Mouse (Mus musculus) forebrain, embryonic 10.5 days (tissue): Measurements from ENCODE around the gene Zfp963. TPM values are rescaled to one million over a fixed set of nuclear protein-coding genes. Genes with fewer than 3 reads are reported as not detected.
A peak's percentile ranks its signal among the peaks of the same experiment; 100 is the strongest.

Experiments used
- DNase-seq: peaks from one replicate; pipeline ENCODE4 v3.0.0-alpha.2; 2017; ENCODE audit warnings: low spot score; ENCODE audit errors: extremely low spot score
- H3K27ac ChIP-seq: fragments of 300-500 bp; sonication (generic); 2 replicates; pipeline ENCODE4 v1.5.1; 2016; ENCODE audit warnings: mild to moderate bottlenecking
- H3K27me3 ChIP-seq: fragments of 300-500 bp; sonication (generic); 2 replicates; pipeline ENCODE4 v1.6.1; 2016; ENCODE audit warnings: mild to moderate bottlenecking; ENCODE audit not compliant: poor library complexity, severe bottlenecking
- H3K36me3 ChIP-seq: fragments of 300-500 bp; sonication (generic); replicated peaks from 2 replicates; pipeline ENCODE4 v1.6.1; 2016; ENCODE audit warnings: mild to moderate bottlenecking, moderate library complexity
- H3K4me1 ChIP-seq: fragments of 300-500 bp; sonication (generic); 2 replicates; pipeline ENCODE4 v1.6.1; 2016
- H3K4me3 ChIP-seq: fragments of 300-500 bp; sonication (generic); 2 replicates; pipeline ENCODE4 v1.5.1; 2016; ENCODE audit warnings: mild to moderate bottlenecking, moderate library complexity
- H3K9me3 ChIP-seq: fragments of 300-500 bp; sonication (generic); 2 replicates; pipeline ENCODE4 v1.6.1; 2016; ENCODE audit warnings: mild to moderate bottlenecking, moderate library complexity
- WGBS: fragments of 180-500 bp; shearing (Covaris S2); methylation state at CpG from one replicate; pipeline ENCODE4 v1.1.7; 2016; 5-methylcytosine and 5-hydroxymethylcytosine counted together
- polyA plus RNA-seq: library from polyadenylated mRNA; unstranded; fragments of >200 nt; fragmentation: Nextera tagmentation; extraction: Ambion mirVana; gene quantifications from 2 replicates; pipeline ENCODE4 v1.2.1, GENCODE M21; 2016

The Zfp963 gene
- polyA plus RNA-seq: 4.6 and 5.8 TPM in 2 replicates

- 3% methylated on average over 48 of the region's 48 CpGs for WGBS
- Histone ChIP-seq H3K9me3 (no peaks in the 10 kb centered on the region), H3K27me3 (no peaks in the 10 kb centered on the region), H3K36me3 (peaks cover 17% of the 10 kb centered on the region), H3K27ac (peak within 1 kb of the TSS; percentile 98), H3K4me3 (peak within 1 kb of the TSS; percentile 76), H3K4me1 (peaks cover 14% of the 10 kb centered on the region)
- peak; percentile 94 for DNase-seq
Measured at GRCm38 (mm10) chr8:69749544-69750454, at the start of gene Zfp963. Zfp963 (minus strand) TSS chr8:69749970.

GRCm38 (mm10) chr8:69799261-69799660 lies 49.5 kb upstream of the Zfp963 start:
- Histone ChIP-seq H3K36me3 (peaks cover 100% of the 10 kb centered on the region), H3K27ac (no peak overlapping the region), H3K4me3 (no peak overlapping the region), H3K27me3 (no peaks in the 10 kb centered on the region), H3K4me1 (no peaks in the 10 kb centered on the region), H3K9me3 (no peaks in the 10 kb centered on the region)
- 93% methylated on average over 8 of the region's 8 CpGs for WGBS
- DNase-seq: no peak

- Histone ChIP-seq H3K9me3 (no peaks in the 10 kb centered on the region), H3K4me3 (no peak overlapping the region), H3K4me1 (peaks cover 10% of the 10 kb centered on the region), H3K27ac (no peak overlapping the region), H3K27me3 (no peaks in the 10 kb centered on the region), H3K36me3 (peaks cover 100% of the 10 kb centered on the region)
- no peak for DNase-seq
- WGBS: 92% methylated on average over 10 of the region's 10 CpGs
Measured at GRCm38 (mm10) chr8:69797661-69798060, 47.9 kb upstream of the Zfp963 start.

GRCm38 (mm10) chr8:69796721-69797345 lies 47.1 kb upstream of the Zfp963 start:
- DNase-seq: no peak
- H3K36me3 ChIP-seq: peaks cover 92% of the 10 kb centered on the region
- no peak overlapping the region for H3K27ac ChIP-seq
- H3K4me3 ChIP-seq: no peak overlapping the region
- WGBS: 94% methylated on average over 16 of the region's 16 CpGs
- peaks cover 18% of the 10 kb centered on the region for H3K4me1 ChIP-seq
- H3K27me3 ChIP-seq: no peaks in the 10 kb centered on the region
- H3K9me3 ChIP-seq: no peaks in the 10 kb centered on the region

- Histone ChIP-seq H3K9me3 (no peaks in the 10 kb centered on the region), H3K4me3 (no peak overlapping the region), H3K27ac (no peak overlapping the region), H3K27me3 (no peaks in the 10 kb centered on the region), H3K4me1 (peaks cover 25% of the 10 kb centered on the region), H3K36me3 (peaks cover 73% of the 10 kb centered on the region)
- WGBS: 94% methylated on average over 6 of the region's 6 CpGs
- DNase-seq: no peak
Measured at GRCm38 (mm10) chr8:69794901-69795300, 45.1 kb upstream of the Zfp963 start.

- H3K27me3 ChIP-seq: no peaks in the 10 kb centered on the region
- no peak overlapping the region for H3K4me3 ChIP-seq
- no peaks in the 10 kb centered on the region for H3K9me3 ChIP-seq
- H3K36me3 ChIP-seq: peaks cover 65% of the 10 kb centered on the region
- WGBS: 95% methylated on average over 3 of the region's 3 CpGs
- no peak overlapping the region for H3K27ac ChIP-seq
- no peak for DNase-seq
- peaks cover 28% of the 10 kb centered on the region for H3K4me1 ChIP-seq
Measured at GRCm38 (mm10) chr8:69794096-69794495, 44.3 kb upstream of the Zfp963 start.

GRCm38 (mm10) chr8:69793666-69794065 lies 43.9 kb upstream of the Zfp963 start:
- H3K4me1 ChIP-seq: peaks cover 28% of the 10 kb centered on the region
- H3K36me3 ChIP-seq: peaks cover 60% of the 10 kb centered on the region
- no peak for DNase-seq
- 93% methylated on average over 4 of the region's 4 CpGs for WGBS
- H3K4me3 ChIP-seq: no peak overlapping the region
- H3K27ac ChIP-seq: no peak overlapping the region
- no peaks in the 10 kb centered on the region for H3K9me3 ChIP-seq
- H3K27me3 ChIP-seq: no peaks in the 10 kb centered on the region

GRCm38 (mm10) chr8:69791415-69792068 lies 41.8 kb upstream of the Zfp963 start:
- H3K27ac ChIP-seq: peak overlapping the region; percentile 97
- peaks cover 39% of the 10 kb centered on the region for H3K36me3 ChIP-seq
- no peaks in the 10 kb centered on the region for H3K27me3 ChIP-seq
- peak; percentile 53 for DNase-seq
- H3K4me3 ChIP-seq: peak overlapping the region; percentile 87
- H3K9me3 ChIP-seq: no peaks in the 10 kb centered on the region
- under 1% methylated on average over 48 of the region's 48 CpGs for whole genome bisulfite sequencing
- H3K4me1 ChIP-seq: peaks cover 28% of the 10 kb centered on the region

- no peaks in the 10 kb centered on the region for H3K9me3 ChIP-seq
- H3K4me3 ChIP-seq: peak within 1 kb of the TSS; percentile 87
- WGBS: under 1% methylated on average over 38 of the region's 38 CpGs
- H3K27ac ChIP-seq: peak within 1 kb of the TSS; percentile 97
- peaks cover 28% of the 10 kb centered on the region for H3K4me1 ChIP-seq
- H3K36me3 ChIP-seq: peaks cover 33% of the 10 kb centered on the region
- no peaks in the 10 kb centered on the region for H3K27me3 ChIP-seq
- peak; percentile 92 for DNase-seq
Measured at GRCm38 (mm10) chr8:69790773-69791367, 41.1 kb upstream of the Zfp963 start, which contains the start of the genes Atp13a1 and Zfp866. Atp13a1 (plus strand) TSS chr8:69791163. Zfp866 (minus strand) TSS chr8:69791178.

- no peak for DNase-seq
- Histone ChIP-seq H3K4me3 (peak overlapping the region; percentile 87), H3K27me3 (no peaks in the 10 kb centered on the region), H3K9me3 (no peaks in the 10 kb centered on the region), H3K27ac (peak overlapping the region; percentile 97), H3K4me1 (peaks cover 28% of the 10 kb centered on the region), H3K36me3 (peaks cover 27% of the 10 kb centered on the region)
- 41% methylated on average over 11 of the region's 11 CpGs for WGBS
Measured at GRCm38 (mm10) chr8:69790364-69790763, 40.6 kb upstream of the Zfp963 start.

- Histone ChIP-seq H3K4me3 (peak overlapping the region; percentile 87; the same call in 1 of the 2 replicates), H3K27ac (no peak overlapping the region)
- DNase-seq: no peak
Measured at GRCm38 (mm10) chr8:69789731-69790130, 40.0 kb upstream of the Zfp963 start.

GRCm38 (mm10) chr8:69789105-69789504 lies 39.3 kb upstream of the Zfp963 start:
- no peak for DNase-seq
- no peak overlapping the region for H3K4me3 ChIP-seq
- peaks cover 15% of the 10 kb centered on the region for H3K36me3 ChIP-seq
- H3K9me3 ChIP-seq: no peaks in the 10 kb centered on the region
- peaks cover 28% of the 10 kb centered on the region for H3K4me1 ChIP-seq
- H3K27ac ChIP-seq: no peak overlapping the region
- WGBS: 93% methylated on average over 5 of the region's 5 CpGs
- H3K27me3 ChIP-seq: no peaks in the 10 kb centered on the region

More at GRCm38 (mm10) chr8:69789731-69790130, 40.0 kb upstream of the Zfp963 start:
- Histone ChIP-seq H3K27me3 (no peaks in the 10 kb centered on the region), H3K36me3 (peaks cover 21% of the 10 kb centered on the region), H3K4me1 (peaks cover 28% of the 10 kb centered on the region), H3K9me3 (no peaks in the 10 kb centered on the region)
- 79% methylated on average over 5 of the region's 5 CpGs for WGBS
